Mouse (Mus musculus) CH12.LX (cell line): ENCODE results near the gene Gpat2. TPM values are rescaled to one million over a fixed set of nuclear protein-coding genes. Genes with fewer than 3 reads are reported as not detected.

Experiments used
- DNase-seq: peaks from one replicate; pipeline ENCODE4 v3.0.0-alpha.2; 2013; ENCODE audit errors: extremely low read depth
- H3K27ac ChIP-seq: 2 replicates; pipeline ENCODE4 v1.5.1; 2012; ENCODE audit warnings: low read depth, mild to moderate bottlenecking, control low read depth, moderate library complexity; ENCODE audit not compliant: insufficient read depth
- H3K27me3 ChIP-seq: replicated peaks from 2 replicates; pipeline ENCODE3; 2012; ENCODE audit warnings: inconsistent platforms
- H3K36me3 ChIP-seq, 2 experiments: replicated peaks in 1 of 2; 2 replicates each; pipeline versions ENCODE3 to v1.6.1; 2012; ENCODE audit warnings: inconsistent platforms in 1 of 2, low read length in 1 of 2, mild to moderate bottlenecking in 1 of 2, mixed read lengths in 1 of 2, moderate library complexity in 1 of 2; ENCODE audit not compliant: control insufficient read depth in 1 of 2, insufficient read depth in 1 of 2
- H3K4me1 ChIP-seq, 2 experiments: 2 replicates each; pipeline ENCODE4 v1.6.1; 2012; ENCODE audit warnings: inconsistent platforms in 1 of 2, moderate library complexity in 1 of 2; ENCODE audit not compliant: insufficient read depth in 2 of 2, control insufficient read depth in 1 of 2
- H3K4me2 ChIP-seq: 2 replicates; pipeline ENCODE4 v1.6.1; 2012; ENCODE audit warnings: low read depth, mild to moderate bottlenecking, control low read depth; ENCODE audit not compliant: poor library complexity, insufficient read depth, severe bottlenecking
- H3K4me3 ChIP-seq, 3 experiments: fragments of 150-350 bp in 1 of 3; sonication (generic) in 1 of 3; replicated peaks in 1 of 3; 2 replicates each; pipeline versions ENCODE3 to v1.5.1; 2011 to 2012; ENCODE audit warnings: low read depth in 2 of 3, low read length in 2 of 3, mild to moderate bottlenecking in 2 of 3, moderate library complexity in 2 of 3, control low read depth in 1 of 3, improper control_type of control experiment in 1 of 3, inconsistent platforms in 1 of 3, mixed read lengths in 1 of 3; ENCODE audit not compliant: poor library complexity in 1 of 3
- H3K79me2 ChIP-seq: replicated peaks from 2 replicates; pipeline ENCODE4 v1.6.1; 2012; ENCODE audit warnings: mild to moderate bottlenecking, moderate library complexity; ENCODE audit not compliant: control insufficient read depth, poor library complexity, insufficient read depth, severe bottlenecking; ENCODE audit errors: extremely low read depth
- H3K9ac ChIP-seq: 2 replicates; pipeline ENCODE4 v1.6.1; 2012; ENCODE audit warnings: low read depth, mild to moderate bottlenecking, control low read depth, moderate library complexity; ENCODE audit not compliant: insufficient read depth
- H3K9me3 ChIP-seq: replicated peaks from 2 replicates; pipeline ENCODE3; 2012; ENCODE audit warnings: low read length, inconsistent platforms, mixed read lengths
- BHLHE40 ChIP-seq: IDR thresholded peaks from 2 replicates; pipeline ENCODE4 v1.6.1; 2011; ENCODE audit warnings: mild to moderate bottlenecking, low read depth, low read length, improper control_type of control experiment
- CHD2 ChIP-seq: IDR thresholded peaks from 2 replicates; pipeline ENCODE4 v1.6.1; 2011; ENCODE audit warnings: low read length, improper control_type of control experiment
- EP300 ChIP-seq: IDR thresholded peaks from 2 replicates; pipeline ENCODE4 v1.6.1; 2011; ENCODE audit warnings: low read length, improper control_type of control experiment
- IRF4 ChIP-seq: IDR thresholded peaks from 2 replicates; pipeline ENCODE4 v1.6.1; 2014; ENCODE audit warnings: low read depth, mild to moderate bottlenecking, inconsistent platforms, low read length, improper control_type of control experiment
- JUN ChIP-seq: IDR thresholded peaks from 2 replicates; pipeline ENCODE4 v1.6.1; 2011; ENCODE audit warnings: low read depth, mild to moderate bottlenecking, low read length, improper control_type of control experiment, moderate library complexity; ENCODE audit not compliant: insufficient read depth
- MAFK ChIP-seq: IDR thresholded peaks from 2 replicates; pipeline ENCODE4 v1.6.1; 2011; ENCODE audit warnings: low read length, improper control_type of control experiment; ENCODE audit not compliant: insufficient replicate concordance
- MAX ChIP-seq: IDR thresholded peaks from 2 replicates; pipeline ENCODE4 v1.6.1; 2011; ENCODE audit warnings: low read length, improper control_type of control experiment
- MYC ChIP-seq: IDR thresholded peaks from 2 replicates; pipeline ENCODE4 v1.6.1; 2011; ENCODE audit warnings: low read depth, mild to moderate bottlenecking, improper control_type of control experiment, low read length
- PAX5 ChIP-seq: IDR thresholded peaks from 2 replicates; pipeline ENCODE4 v1.6.1; 2012; ENCODE audit warnings: low read length, inconsistent platforms, mixed read lengths
- POLR2AphosphoS2 ChIP-seq: IDR thresholded peaks from 2 replicates; pipeline ENCODE4 v1.6.1; 2011; ENCODE audit warnings: low read depth, low read length, improper control_type of control experiment
- RAD21 ChIP-seq: IDR thresholded peaks from 2 replicates; pipeline ENCODE4 v1.6.1; 2011; ENCODE audit warnings: low read depth, mild to moderate bottlenecking, low read length, improper control_type of control experiment, moderate library complexity
- RCOR1 ChIP-seq: conservative IDR thresholded peaks from 2 replicates; pipeline ENCODE4 v1.6.1; 2012; ENCODE audit warnings: low read depth, mild to moderate bottlenecking, inconsistent platforms, low read length, improper control_type of control experiment
- SIN3A ChIP-seq: IDR thresholded peaks from 2 replicates; pipeline ENCODE4 v1.6.1; 2012; ENCODE audit warnings: low read length, improper control_type of control experiment, inconsistent platforms
- TCF12 ChIP-seq: IDR thresholded peaks from 2 replicates; pipeline ENCODE4 v1.6.1; 2014; ENCODE audit warnings: low read depth, mild to moderate bottlenecking, inconsistent platforms, low read length, improper control_type of control experiment
- ZC3H11A ChIP-seq: IDR thresholded peaks from 2 replicates; pipeline ENCODE4 v1.6.1; 2012; ENCODE audit warnings: low read depth, mild to moderate bottlenecking, inconsistent platforms, low read length, improper control_type of control experiment
- ZMIZ1 ChIP-seq: IDR thresholded peaks from 2 replicates; pipeline ENCODE4 v1.6.1; 2012; ENCODE audit warnings: low read depth, mild to moderate bottlenecking, inconsistent platforms, low read length, improper control_type of control experiment
- ZNF384 ChIP-seq: IDR thresholded peaks from 2 replicates; pipeline ENCODE4 v1.6.1; 2012; ENCODE audit warnings: low read depth, low read length, improper control_type of control experiment, inconsistent platforms
- dilution Hi-C: fragments of 300-500 bp; cut with MboI; formaldehyde crosslinking; loops from 2 replicates; pipeline ENCODE4 v1.14.3; 2020; ENCODE audit warnings: low sequenced_read_pairs; ENCODE audit not compliant: extremely low pct_unique_long_range_greater_than_20kb, extremely low pct_ligation_motif_present
- in situ Hi-C: fragments of 300-500 bp; cut with MboI; formaldehyde crosslinking; loops from 3 replicates; pipeline ENCODE4 v1.14.3; 2019; ENCODE audit warnings: low sequenced_read_pairs, low pct_ligation_motif_present, low pct_unique_long_range_greater_than_20kb, mixed read lengths
- polyA plus RNA-seq: library from polyadenylated mRNA; unstranded; fragments of >175 nt; gene quantifications from 2 replicates; pipeline ENCODE4 v1.2.1, GENCODE M21; 2012; ENCODE audit warnings: low read depth; ENCODE audit not compliant: insufficient read length
- total RNA-seq, 2 experiments: library from RNA; depleted of rRNA; stranded (reverse); fragments of 300-350 nt in 1 of 2; fragments of >200 nt in 1 of 2; gene quantifications; 2 replicates each; pipeline ENCODE4 v1.2.3; 2012 to 2014

Gene Gpat2
- total and polyA plus RNA-seq, 3 experiments = 0.19 to 0.63 (median 0.21) TPM

GRCm38 (mm10) chr2:127383881-127384280 lies 41.1 kb upstream of the Gpat2 start:
- Histone ChIP-seq H3K4me3 (no peak overlapping the region), H3K79me2 (no peaks in the 10 kb centered on the region), H3K4me2 (no peak overlapping the region), H3K27me3 (peaks cover 45% of the 10 kb centered on the region), H3K36me3 (no peaks in the 10 kb centered on the region), H3K9me3 (no peaks in the 10 kb centered on the region), H3K27ac (no peak overlapping the region), H3K9ac (no peak overlapping the region), H3K4me1 (peaks cover 0 to 2% of the 10 kb centered on the region in 2 experiments; a peak in 1 of 4 replicates)
- dilution Hi-C loops = no loop called here
- DNase-seq = no peak
- TF ChIP-seq MYC = no peak
- no peak for TF ChIP-seq RAD21
- no peak for TF ChIP-seq ZMIZ1
- TF ChIP-seq MAFK = no peak
- no peak for TF ChIP-seq BHLHE40
- no peak for TF ChIP-seq POLR2AphosphoS2
- in situ Hi-C loops = no loop called here

- H3K27ac ChIP-seq = no peak overlapping the region
- H3K79me2 ChIP-seq = no peaks in the 10 kb centered on the region
- peaks cover 0 to 2% of the 10 kb centered on the region in 2 experiments; a peak in 1 of 4 replicates for H3K4me1 ChIP-seq
- no peak overlapping the region for H3K9ac ChIP-seq
- no peak for DNase-seq
- H3K9me3 ChIP-seq = no peaks in the 10 kb centered on the region
- in situ Hi-C loops (no loop called here), dilution Hi-C loops (no loop called here)
- no peak overlapping the region for H3K4me3 ChIP-seq
- no peaks in the 10 kb centered on the region for H3K36me3 ChIP-seq
- peaks cover 26% of the 10 kb centered on the region for H3K27me3 ChIP-seq
- TF ChIP-seq JUN (no peak), PAX5 (no peak), SIN3A (no peak), BHLHE40 (no peak), ZNF384 (no peak), CHD2 (no peak), TCF12 (no peak), MAFK (no peak), RCOR1 (no peak), MAX (no peak), POLR2AphosphoS2 (no peak), ZC3H11A (no peak), IRF4 (no peak), RAD21 (no peak), EP300 (no peak)
- no peak overlapping the region for H3K4me2 ChIP-seq
Measured at GRCm38 (mm10) chr2:127387521-127387920, 37.5 kb upstream of the Gpat2 start.
